Mouse (Mus musculus) stomach, postnatal 0 days (tissue): ENCODE data around the gene Sgce. TPM values are rescaled to one million over a fixed set of nuclear protein-coding genes. Genes with fewer than 3 reads are reported as not detected.
"Not testable (repeated sequence)": the region's sequence is repeated elsewhere in the genome, so short reads cannot be mapped to it uniquely, and the experiment has no call there.

ENCODE experiments used
- ATAC-seq: fragments of 200-750 bp; cut with Nextera tagmentation; 2 replicates; pipeline ENCODE4 v1.8.0; 2017; ENCODE audit not compliant: low FRiP score, low TSS enrichment
- DNase-seq: peaks from one replicate; pipeline ENCODE4 v3.0.0-alpha.2; 2016; ENCODE audit warnings: low spot score
- H3K27ac ChIP-seq: fragments of 300-500 bp; sonication (generic); replicated peaks from 2 replicates; pipeline ENCODE4 v1.5.1; 2014; ENCODE audit warnings: mild to moderate bottlenecking, control low read depth
- H3K27me3 ChIP-seq: fragments of 300-500 bp; sonication (generic); 2 replicates; pipeline ENCODE4 v1.6.1; 2014; ENCODE audit warnings: low read length; ENCODE audit not compliant: control insufficient read depth, insufficient read depth
- H3K36me3 ChIP-seq: fragments of 300-500 bp; sonication (generic); 2 replicates; pipeline ENCODE4 v1.6.1; 2014; ENCODE audit warnings: low read length, mixed read lengths; ENCODE audit not compliant: control insufficient read depth, insufficient read depth
- H3K4me1 ChIP-seq: fragments of 300-500 bp; sonication (generic); replicated peaks from 2 replicates; pipeline ENCODE4 v1.6.1; 2014; ENCODE audit warnings: antibody characterized with exemption; ENCODE audit not compliant: control insufficient read depth, insufficient read depth
- H3K4me2 ChIP-seq: fragments of 300-500 bp; sonication (generic); replicated peaks from 2 replicates; pipeline ENCODE4 v1.6.1; 2014; ENCODE audit warnings: low read depth, mild to moderate bottlenecking, control low read depth, moderate library complexity
- H3K4me3 ChIP-seq: fragments of 300-500 bp; sonication (generic); 2 replicates; pipeline ENCODE4 v1.5.1; 2014; ENCODE audit warnings: low read depth, low read length, control low read depth
- H3K9ac ChIP-seq: fragments of 300-500 bp; sonication (generic); 2 replicates; pipeline ENCODE4 v1.6.1; 2014; ENCODE audit warnings: mild to moderate bottlenecking, low read length, control low read depth, mixed read lengths
- H3K9me3 ChIP-seq: fragments of 300-500 bp; sonication (generic); 2 replicates; pipeline ENCODE4 v1.6.1; 2016; ENCODE audit warnings: low read length; ENCODE audit not compliant: control insufficient read depth
- CTCF ChIP-seq: IDR thresholded peaks from 2 replicates; pipeline ENCODE4 v1.5.1; 2016; ENCODE audit warnings: antibody characterized with exemption, low read depth, mild to moderate bottlenecking, moderate library complexity
- EP300 ChIP-seq: optimal IDR thresholded peaks from 2 replicates; pipeline ENCODE3; 2016; ENCODE audit warnings: antibody characterized with exemption
- WGBS: fragments of 180-500 bp; shearing (Covaris S2); extraction: QIAGEN DNeasy Blood & Tissue Kit; methylation state at CpG from one replicate; pipeline ENCODE4 v1.1.7; 2014; 5-methylcytosine and 5-hydroxymethylcytosine counted together
- polyA plus RNA-seq: library from polyadenylated mRNA; unstranded; fragments of >200 nt; fragmentation: Nextera tagmentation; extraction: Ambion mirVana; gene quantifications from 2 replicates; pipeline ENCODE4 v1.2.1, GENCODE M21; 2015

Sgce gene
- polyA plus RNA-seq, 1 experiment from 2014 or later = 45.8 TPM

DNA sequence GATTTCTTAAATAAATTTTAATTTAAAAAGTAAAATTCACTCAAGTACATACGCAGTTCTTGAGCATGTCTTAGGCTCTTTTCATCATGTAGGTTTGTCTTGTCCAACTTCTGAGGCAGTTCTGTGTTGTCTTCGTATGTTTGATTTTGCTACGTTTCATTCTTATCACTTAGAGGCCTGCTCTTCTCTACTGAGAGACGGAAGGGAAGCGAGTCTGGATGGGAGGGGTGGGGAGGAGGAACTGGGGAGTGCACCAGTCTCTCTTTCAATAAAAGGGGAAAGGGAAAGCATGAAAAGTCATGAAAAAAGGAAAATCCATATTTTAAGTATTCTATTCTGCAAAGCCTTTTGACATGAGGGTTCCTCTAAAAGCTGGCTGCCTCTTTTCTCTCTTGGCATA lies 91.5 kb downstream of the Sgce start:
- ATAC-seq = no peak
- Histone ChIP-seq H3K4me3 (no peak overlapping the region), H3K27me3 (no peaks in the 10 kb centered on the region), H3K4me2 (no peak overlapping the region), H3K36me3 (no peaks in the 10 kb centered on the region), H3K9me3 (no peaks in the 10 kb centered on the region), H3K4me1 (no peaks in the 10 kb centered on the region), H3K9ac (no peak overlapping the region), H3K27ac (no peak overlapping the region)
- WGBS = 27% methylated on average over 5 of the region's 5 CpGs
- DNase-seq = no peak
- TF ChIP-seq CTCF (no peak), EP300 (no peak)

DNA sequence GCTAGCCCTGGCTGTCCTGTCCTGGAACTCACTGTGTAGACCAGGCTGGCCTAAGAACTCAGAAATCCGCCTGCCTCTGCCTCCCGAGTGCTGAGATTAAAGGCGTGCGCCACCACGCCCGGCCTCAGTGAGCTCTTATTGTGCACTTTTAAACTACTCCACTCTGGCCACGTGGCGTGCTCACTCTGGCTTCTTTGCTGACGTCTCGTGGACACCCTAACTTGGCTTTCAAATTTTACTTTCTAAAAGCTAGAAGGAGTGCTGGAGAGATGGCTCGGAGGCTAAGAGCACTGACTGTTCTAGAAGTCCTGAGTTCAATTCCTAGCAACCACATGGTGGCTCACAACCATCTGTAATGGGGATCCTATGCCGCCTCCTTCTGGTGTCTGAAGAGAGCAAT lies 93.3 kb downstream of the Sgce start:
- not testable (repeated sequence) for DNase-seq
- WGBS = 96% methylated on average over 12 of the region's 12 CpGs

DNA sequence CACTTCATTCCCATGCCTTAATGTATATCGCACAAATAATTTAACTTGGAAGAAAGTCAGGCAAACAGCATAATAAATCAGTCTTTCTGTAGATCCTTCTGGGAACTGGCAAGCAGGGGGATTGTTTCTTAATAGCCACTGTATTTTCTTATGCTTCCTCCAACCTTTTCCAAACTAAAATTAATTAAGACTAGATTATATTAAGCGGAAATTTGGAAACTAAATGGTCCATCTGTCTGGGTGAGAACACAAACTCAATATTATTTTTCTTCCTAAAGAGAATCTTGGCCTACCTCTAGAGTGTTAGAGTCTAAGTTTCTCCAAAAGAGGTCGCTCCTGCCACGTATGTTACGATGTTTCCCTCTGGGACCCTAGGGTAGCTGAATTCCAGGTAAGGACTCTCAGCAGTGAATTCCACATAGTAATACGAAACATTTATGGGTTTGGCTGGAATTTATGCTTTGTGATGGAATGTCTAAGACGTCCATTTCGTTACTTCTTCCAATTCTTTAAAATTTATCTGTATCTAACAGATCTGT lies 94.3 kb downstream of the Sgce start:
- peak; percentile 38 for TF ChIP-seq CTCF
- TF ChIP-seq EP300 = no peak
- Histone ChIP-seq H3K4me2 (no peak overlapping the region), H3K9me3 (no peaks in the 10 kb centered on the region), H3K4me1 (no peaks in the 10 kb centered on the region), H3K27me3 (no peaks in the 10 kb centered on the region), H3K4me3 (no peak overlapping the region), H3K36me3 (no peaks in the 10 kb centered on the region), H3K27ac (no peak overlapping the region), H3K9ac (no peak overlapping the region)
- 79% methylated on average over 8 of the region's 8 CpGs for WGBS
- DNase-seq (no peak), ATAC-seq (no peak)

More for the DNA sequence above, 93.3 kb downstream of the Sgce start:
- not testable (repeated sequence) for H3K4me1 ChIP-seq, H3K4me2 ChIP-seq, H3K27ac ChIP-seq, H3K9ac ChIP-seq, H3K4me3 ChIP-seq, H3K27me3 ChIP-seq, ATAC-seq, H3K9me3 ChIP-seq, H3K36me3 ChIP-seq

DNA sequence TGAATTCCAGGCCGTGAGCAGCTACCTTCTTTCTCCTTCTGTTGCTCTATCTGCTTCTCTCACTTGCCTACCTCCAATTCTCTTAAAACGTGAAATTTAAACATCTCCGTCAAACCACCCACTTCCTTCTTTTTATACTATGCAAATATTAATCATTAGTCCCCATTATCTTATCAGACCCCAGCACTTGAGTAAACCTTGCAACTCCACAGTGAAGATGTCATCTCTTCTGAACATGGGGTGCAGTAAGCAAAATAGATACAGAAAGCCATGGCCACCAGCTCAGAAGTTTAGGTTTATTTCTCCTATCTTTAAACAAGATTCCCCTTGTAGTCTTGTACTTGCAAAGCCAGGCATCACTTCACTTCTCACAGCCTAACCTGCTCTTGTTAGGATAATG lies 99.7 kb downstream of the Sgce start:
- ATAC-seq (no peak), DNase-seq (no peak)
- Histone ChIP-seq H3K27me3 (no peaks in the 10 kb centered on the region), H3K9ac (no peak overlapping the region), H3K4me1 (no peaks in the 10 kb centered on the region), H3K4me3 (no peak overlapping the region), H3K9me3 (no peaks in the 10 kb centered on the region), H3K27ac (no peak overlapping the region), H3K36me3 (no peaks in the 10 kb centered on the region), H3K4me2 (no peak overlapping the region)
- WGBS = 58% methylated on average over 3 of the region's 3 CpGs
- no peak for TF ChIP-seq CTCF
- TF ChIP-seq EP300 = no peak

GRCm38 (mm10) chr6:4642068-4642467 lies 104.9 kb downstream of the Sgce start:
- DNase-seq = no peak
- no peak overlapping the region for H3K4me2 ChIP-seq
- no peak overlapping the region for H3K4me3 ChIP-seq
- no peaks in the 10 kb centered on the region for H3K9me3 ChIP-seq
- H3K36me3 ChIP-seq = peaks cover 2% of the 10 kb centered on the region; the same call in 1 of the 2 replicates
- H3K9ac ChIP-seq = no peak overlapping the region
- H3K4me1 ChIP-seq = no peaks in the 10 kb centered on the region
- 68% methylated on average over 7 of the region's 7 CpGs for WGBS
- no peak for ATAC-seq
- H3K27ac ChIP-seq = no peak overlapping the region
- TF ChIP-seq EP300 (no peak), CTCF (no peak)
- H3K27me3 ChIP-seq = no peaks in the 10 kb centered on the region

DNA sequence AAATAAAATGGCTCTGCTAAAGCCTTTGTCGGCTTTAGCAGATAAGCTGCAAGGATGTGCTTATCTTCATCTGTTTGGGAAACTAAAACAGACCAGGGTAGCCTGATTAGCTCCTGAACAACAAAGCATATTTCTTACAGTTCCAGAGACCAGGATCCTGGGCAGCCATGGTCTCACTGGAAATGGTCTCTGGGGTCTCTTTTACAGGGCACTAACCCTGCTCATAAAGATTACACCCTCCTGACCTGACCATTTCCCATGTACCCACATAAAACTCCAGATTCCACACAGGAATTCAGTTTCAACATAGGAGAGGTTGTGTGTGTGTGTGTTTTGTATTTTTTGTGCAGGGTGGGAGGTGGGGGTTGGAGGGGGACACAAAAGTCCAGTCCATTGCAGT lies 112.2 kb downstream of the Sgce start:
- no peaks in the 10 kb centered on the region for H3K36me3 ChIP-seq
- H3K4me2 ChIP-seq = no peak overlapping the region
- no peaks in the 10 kb centered on the region for H3K4me1 ChIP-seq
- TF ChIP-seq CTCF = no peak
- TF ChIP-seq EP300 = no peak
- no peak overlapping the region for H3K4me3 ChIP-seq
- DNase-seq (no peak), ATAC-seq (no peak)
- H3K9ac ChIP-seq = no peak overlapping the region
- 32% methylated on average over 1 of the region's 1 CpGs for WGBS
- no peak overlapping the region for H3K27ac ChIP-seq
- no peaks in the 10 kb centered on the region for H3K27me3 ChIP-seq
- H3K9me3 ChIP-seq = no peaks in the 10 kb centered on the region
